Mouse (Mus musculus) cerebellum, postnatal 25 days (tissue): Measurements from ENCODE around the gene Zswim4.

ENCODE experiments used
- DNase-seq, 2 experiments: peaks; one replicate each; pipeline ENCODE4 v3.0.0; 2021; ENCODE audit warnings: mixed read lengths in 2 of 2

The Zswim4 gene

GRCm38 (mm10) chr8:84180530-84181190, 56.2 kb downstream of the Zswim4 start:
- DNase-seq: no peak

DNA sequence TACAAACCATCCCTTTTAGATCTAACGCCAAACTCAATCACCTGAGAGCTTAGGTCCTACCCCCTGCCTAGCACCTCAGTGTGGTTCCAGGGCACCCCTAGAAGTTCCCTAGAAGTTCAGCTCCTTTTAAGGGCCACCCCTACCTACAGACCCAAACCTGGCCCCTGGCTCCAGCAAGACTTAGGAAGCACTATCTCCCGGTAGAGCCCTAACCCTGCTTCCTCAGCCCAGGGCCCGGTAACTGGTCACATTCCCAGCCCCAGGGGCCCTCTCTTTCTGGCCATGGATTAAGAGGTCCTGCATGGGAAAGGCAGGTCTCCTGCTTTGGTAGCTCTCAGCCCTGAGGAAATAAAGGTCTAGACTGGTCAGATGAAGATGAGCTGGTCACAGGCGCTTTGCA, 56.9 kb downstream of the Zswim4 start:
- DNase-seq: no peak

DNA sequence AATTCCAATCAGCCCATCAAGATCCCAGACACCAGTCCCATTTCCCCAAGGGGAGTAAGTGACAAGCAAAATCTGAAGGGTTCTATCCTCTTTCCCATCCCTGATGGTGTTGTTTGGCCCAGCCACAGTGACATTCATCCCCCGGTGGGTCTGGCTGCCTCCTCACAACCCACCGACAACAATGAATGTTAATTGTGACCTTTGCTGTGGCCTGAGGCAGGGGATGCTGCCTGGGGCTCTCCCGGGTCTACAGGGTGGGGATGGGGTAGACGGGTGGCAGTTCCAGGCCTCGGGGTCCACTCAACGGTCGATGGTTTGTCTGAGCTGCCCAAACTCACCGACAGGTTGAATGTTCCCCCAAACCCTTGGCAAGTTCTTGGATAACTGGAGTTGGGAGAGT, 58.3 kb downstream of the Zswim4 start:
- DNase-seq: no peak

DNA sequence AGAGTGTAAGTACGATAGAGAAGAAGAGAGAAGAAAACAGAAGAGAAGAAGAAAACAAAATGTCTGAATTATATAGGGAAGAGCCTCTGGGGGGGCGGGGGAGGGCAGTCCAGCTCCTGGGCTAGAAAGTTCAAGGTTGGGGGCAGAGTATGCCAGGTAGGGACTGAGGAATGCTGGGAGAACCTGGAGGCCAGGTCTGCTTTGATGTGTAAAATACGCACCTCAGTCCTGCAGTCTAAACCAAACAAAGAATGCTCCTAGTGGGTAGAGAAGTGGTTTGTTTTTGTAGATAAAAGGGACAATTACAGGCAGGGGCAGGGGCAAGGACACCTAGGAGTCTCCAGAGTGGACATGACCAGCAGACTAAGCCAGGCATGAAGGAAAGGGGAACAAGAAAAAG, 59.5 kb downstream of the Zswim4 start:
- no peak for DNase-seq

GRCm38 (mm10) chr8:84176560-84176959, 60.3 kb downstream of the Zswim4 start:
- no peak for DNase-seq

- peak; percentile 84 to 87 for DNase-seq
Measured at GRCm38 (mm10) chr8:84173861-84174260, 63.0 kb downstream of the Zswim4 start.

GRCm38 (mm10) chr8:84170096-84170495, 66.8 kb downstream of the Zswim4 start:
- peak in 1 of 2 experiments; percentile 44 for DNase-seq

DNA sequence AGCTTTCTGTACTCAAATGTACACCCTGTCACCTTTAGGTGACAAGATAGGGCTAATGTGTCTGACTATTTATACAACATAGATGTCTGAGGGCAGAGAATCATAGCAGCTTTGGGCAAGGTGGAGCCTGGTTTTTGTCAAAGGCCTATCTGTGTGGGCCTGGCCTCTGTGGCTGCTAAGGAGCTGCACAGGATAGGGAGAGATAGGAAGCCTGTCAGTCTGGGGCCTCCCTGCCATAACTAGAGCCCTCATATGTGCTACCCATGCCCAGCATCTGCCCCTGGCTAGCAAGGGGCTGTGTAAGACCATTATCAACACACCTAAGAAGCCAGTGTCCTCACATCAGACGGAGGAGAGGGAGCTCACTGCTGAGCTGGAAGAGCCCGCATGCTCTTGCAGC, 69.2 kb downstream of the Zswim4 start:
- no peak for DNase-seq
